Mouse (Mus musculus) stomach, embryonic 14.5 days (tissue): ENCODE data around the gene Nedd9. TPM values are rescaled to one million over a fixed set of nuclear protein-coding genes. Genes with fewer than 3 reads are reported as not detected.

Experiments
- ATAC-seq: fragments of 200-750 bp; cut with Nextera tagmentation; 2 replicates; pipeline ENCODE4 v1.8.0; 2017; ENCODE audit warnings: low read depth, moderate TSS enrichment; ENCODE audit not compliant: insufficient number of reproducible peaks, insufficient read depth, low FRiP score
- H3K27ac ChIP-seq: fragments of 300-500 bp; sonication (generic); 2 replicates; pipeline ENCODE4 v1.5.1; 2014; ENCODE audit warnings: mild to moderate bottlenecking, low read length, moderate library complexity, mixed read lengths
- H3K27me3 ChIP-seq: fragments of 300-500 bp; sonication (generic); 2 replicates; pipeline ENCODE4 v1.6.1; 2014; ENCODE audit warnings: low read length, control low read depth, mixed read lengths; ENCODE audit not compliant: control insufficient read depth, insufficient read depth
- H3K36me3 ChIP-seq: fragments of 300-500 bp; sonication (generic); 2 replicates; pipeline ENCODE4 v1.6.1; 2014; ENCODE audit warnings: mild to moderate bottlenecking, control low read depth, low read length, moderate library complexity, mixed read lengths; ENCODE audit not compliant: control insufficient read depth, insufficient read depth
- H3K4me1 ChIP-seq: fragments of 300-500 bp; sonication (generic); 2 replicates; pipeline ENCODE4 v1.6.1; 2014; ENCODE audit warnings: low read length, control low read depth, mixed read lengths; ENCODE audit not compliant: control insufficient read depth, insufficient read depth
- H3K4me2 ChIP-seq: fragments of 300-500 bp; sonication (generic); replicated peaks from 2 replicates; pipeline ENCODE4 v1.6.1; 2014; ENCODE audit warnings: low read depth, low read length, control low read depth
- H3K4me3 ChIP-seq: fragments of 300-500 bp; sonication (generic); 2 replicates; pipeline ENCODE4 v1.5.1; 2014; ENCODE audit warnings: low read depth, low read length, control low read depth
- H3K9ac ChIP-seq: fragments of 300-500 bp; sonication (generic); replicated peaks from 2 replicates; pipeline ENCODE4 v1.6.1; 2014; ENCODE audit warnings: low read depth, mild to moderate bottlenecking, control low read depth, low read length, moderate library complexity, mixed read lengths
- H3K9me3 ChIP-seq: fragments of 300-500 bp; sonication (generic); 2 replicates; pipeline ENCODE4 v1.6.1; 2016; ENCODE audit warnings: low read depth, low read length, control low read depth; ENCODE audit not compliant: control insufficient read depth
- WGBS: fragments of 180-500 bp; shearing (Covaris S2); extraction: QIAGEN DNeasy Blood & Tissue Kit; methylation state at CpG from one replicate; pipeline ENCODE4 v1.1.7; 2014; 5-methylcytosine and 5-hydroxymethylcytosine counted together
- polyA plus RNA-seq: library from polyadenylated mRNA; unstranded; fragments of >200 nt; fragmentation: Nextera tagmentation; extraction: Ambion mirVana; gene quantifications from 2 replicates; pipeline ENCODE4 v1.2.1, GENCODE M21; 2014

Nedd9 gene
- polyA plus RNA-seq, 1 experiment from 2014 or later, result 33.3 TPM

- no peak overlapping the region for H3K4me2 ChIP-seq
- H3K9me3 ChIP-seq, result no peaks in the 10 kb centered on the region
- no peaks in the 10 kb centered on the region for H3K36me3 ChIP-seq
- WGBS, result 68% methylated on average over 12 of the region's 12 CpGs
- H3K27ac ChIP-seq, result no peak overlapping the region
- ATAC-seq, result no peak
- no peaks in the 10 kb centered on the region for H3K27me3 ChIP-seq
- no peaks in the 10 kb centered on the region for H3K4me1 ChIP-seq
- H3K9ac ChIP-seq, result no peak overlapping the region
- no peak overlapping the region for H3K4me3 ChIP-seq
Observed at GRCm38 (mm10) chr13:41502136-41502916, 15.2 kb upstream of the Nedd9 start.

DNA sequence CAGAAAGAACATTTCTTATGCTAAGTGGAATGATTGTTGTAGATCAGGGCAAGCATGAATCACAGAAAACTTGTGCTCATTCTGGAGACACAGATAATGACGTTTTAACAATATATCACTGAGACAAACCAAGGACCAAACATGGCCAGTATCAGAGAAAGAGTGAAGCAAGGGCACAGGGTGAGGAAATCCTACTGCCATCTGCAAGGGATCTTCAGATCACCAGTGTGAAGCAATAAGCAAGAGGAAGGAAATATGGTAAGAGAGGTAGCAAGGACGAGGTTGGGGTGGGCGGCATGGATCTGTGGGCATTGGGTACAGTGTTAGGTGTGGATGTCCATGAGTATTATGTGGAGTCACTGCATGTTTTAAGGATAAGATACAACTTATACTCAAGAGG lies 13.6 kb upstream of the Nedd9 start:
- no peak overlapping the region for H3K4me2 ChIP-seq
- ATAC-seq, result no peak
- H3K9me3 ChIP-seq, result no peaks in the 10 kb centered on the region
- no peak overlapping the region for H3K4me3 ChIP-seq
- no peak overlapping the region for H3K27ac ChIP-seq
- no peaks in the 10 kb centered on the region for H3K4me1 ChIP-seq
- H3K9ac ChIP-seq, result no peak overlapping the region
- H3K36me3 ChIP-seq, result no peaks in the 10 kb centered on the region
- WGBS, result 92% methylated on average over 3 of the region's 3 CpGs
- H3K27me3 ChIP-seq, result no peaks in the 10 kb centered on the region

GRCm38 (mm10) chr13:41498611-41499121 lies 11.5 kb upstream of the Nedd9 start:
- no peak overlapping the region for H3K9ac ChIP-seq
- 84% methylated on average over 2 of the region's 2 CpGs for WGBS
- ATAC-seq, result no peak
- H3K27ac ChIP-seq, result no peak overlapping the region
- H3K36me3 ChIP-seq, result no peaks in the 10 kb centered on the region
- H3K4me1 ChIP-seq, result no peaks in the 10 kb centered on the region
- H3K4me3 ChIP-seq, result no peak overlapping the region
- no peaks in the 10 kb centered on the region for H3K9me3 ChIP-seq
- H3K4me2 ChIP-seq, result no peak overlapping the region
- no peaks in the 10 kb centered on the region for H3K27me3 ChIP-seq

- no peaks in the 10 kb centered on the region for H3K27me3 ChIP-seq
- H3K36me3 ChIP-seq, result no peaks in the 10 kb centered on the region
- no peak for ATAC-seq
- no peaks in the 10 kb centered on the region for H3K9me3 ChIP-seq
- H3K4me3 ChIP-seq, result no peak overlapping the region
- H3K4me1 ChIP-seq, result no peaks in the 10 kb centered on the region
- WGBS, result 90% methylated on average over 2 of the region's 2 CpGs
- no peak overlapping the region for H3K27ac ChIP-seq
- H3K4me2 ChIP-seq, result no peak overlapping the region
- H3K9ac ChIP-seq, result no peak overlapping the region
Observed at GRCm38 (mm10) chr13:41494681-41495080, 7.5 kb upstream of the Nedd9 start.

DNA sequence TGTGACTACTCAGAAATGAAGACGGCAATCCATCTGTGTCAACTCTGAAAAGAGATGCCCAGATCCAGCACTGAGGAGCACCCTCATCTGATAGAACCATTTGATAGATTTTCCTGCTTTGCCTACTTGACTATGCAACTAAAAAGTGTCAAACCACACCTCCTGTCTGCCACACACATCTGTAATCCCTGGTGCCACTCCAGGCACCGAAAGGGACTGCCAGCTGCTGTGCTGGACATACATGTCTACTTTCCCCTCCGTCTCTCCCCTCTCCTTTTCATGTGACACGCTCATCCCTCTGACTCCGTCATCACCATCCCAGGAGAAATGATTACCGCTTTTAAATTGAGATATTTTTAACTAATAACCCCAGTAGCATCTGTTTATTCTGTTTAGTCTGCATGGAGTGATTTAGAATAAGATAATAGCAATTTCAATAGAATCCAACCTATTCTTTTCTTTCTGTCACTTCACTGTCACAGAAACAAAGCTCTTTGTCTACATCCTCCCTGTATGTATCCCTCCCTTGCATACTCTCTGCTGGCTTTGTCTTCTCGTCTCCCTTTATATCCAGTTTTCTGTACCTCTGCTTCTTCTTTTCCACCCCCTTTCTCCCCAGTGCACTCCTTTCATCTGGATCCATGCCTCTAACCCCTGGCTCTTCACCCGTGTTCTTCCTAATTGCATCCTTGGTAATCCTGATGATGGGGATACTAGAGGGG lies 5.0 kb upstream of the Nedd9 start:
- no peaks in the 10 kb centered on the region for H3K4me1 ChIP-seq
- H3K36me3 ChIP-seq, result no peaks in the 10 kb centered on the region
- H3K4me3 ChIP-seq, result no peak overlapping the region
- H3K27me3 ChIP-seq, result no peaks in the 10 kb centered on the region
- no peaks in the 10 kb centered on the region for H3K9me3 ChIP-seq
- no peak for ATAC-seq
- H3K4me2 ChIP-seq, result no peak overlapping the region
- 80% methylated on average over 8 of the region's 8 CpGs for WGBS
- no peak overlapping the region for H3K27ac ChIP-seq
- no peak overlapping the region for H3K9ac ChIP-seq

DNA sequence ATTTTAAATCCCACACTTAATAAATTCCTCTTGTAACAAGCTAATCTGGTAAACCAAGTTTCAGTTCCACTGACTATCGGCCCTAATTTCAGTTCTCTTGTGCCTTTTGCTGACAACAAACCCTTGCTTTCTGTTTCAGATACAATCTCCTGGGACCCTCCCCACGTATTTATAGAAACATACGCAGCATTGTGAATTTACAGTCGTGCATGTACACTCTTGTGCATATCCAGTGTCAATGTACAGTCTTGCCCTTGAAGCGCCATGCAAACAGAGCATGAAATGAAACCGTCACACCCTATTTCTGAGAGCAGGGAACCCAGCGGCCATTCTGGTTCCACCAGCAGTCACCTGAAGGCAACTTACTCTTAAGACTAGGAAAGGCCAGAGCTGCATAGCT lies 4.4 kb upstream of the Nedd9 start:
- no peaks in the 10 kb centered on the region for H3K4me1 ChIP-seq
- WGBS, result 76% methylated on average over 7 of the region's 7 CpGs
- H3K36me3 ChIP-seq, result no peaks in the 10 kb centered on the region
- no peak overlapping the region for H3K4me3 ChIP-seq
- no peak for ATAC-seq
- no peak overlapping the region for H3K27ac ChIP-seq
- no peaks in the 10 kb centered on the region for H3K27me3 ChIP-seq
- no peak overlapping the region for H3K9ac ChIP-seq
- H3K9me3 ChIP-seq, result no peaks in the 10 kb centered on the region
- no peak overlapping the region for H3K4me2 ChIP-seq

GRCm38 (mm10) chr13:41490282-41490681 lies 3.1 kb upstream of the Nedd9 start:
- no peak overlapping the region for H3K4me2 ChIP-seq
- H3K4me1 ChIP-seq, result no peaks in the 10 kb centered on the region
- H3K27ac ChIP-seq, result no peak overlapping the region
- no peak overlapping the region for H3K9ac ChIP-seq
- no peaks in the 10 kb centered on the region for H3K27me3 ChIP-seq
- no peak overlapping the region for H3K4me3 ChIP-seq
- no peak for ATAC-seq
- WGBS, result 81% methylated on average over 8 of the region's 8 CpGs
- H3K36me3 ChIP-seq, result no peaks in the 10 kb centered on the region
- H3K9me3 ChIP-seq, result no peaks in the 10 kb centered on the region

GRCm38 (mm10) chr13:41489705-41490275 lies 2.6 kb upstream of the Nedd9 start:
- H3K4me3 ChIP-seq, result no peak overlapping the region
- H3K4me2 ChIP-seq, result no peak overlapping the region
- no peak overlapping the region for H3K9ac ChIP-seq
- no peaks in the 10 kb centered on the region for H3K27me3 ChIP-seq
- H3K36me3 ChIP-seq, result no peaks in the 10 kb centered on the region
- no peak overlapping the region for H3K27ac ChIP-seq
- H3K9me3 ChIP-seq, result no peaks in the 10 kb centered on the region
- no peaks in the 10 kb centered on the region for H3K4me1 ChIP-seq
- WGBS, result 28% methylated on average over 9 of the region's 9 CpGs
- no peak for ATAC-seq
